ENCODE assay signal across 27 mouse cellular contexts in the genomic region with DNA sequence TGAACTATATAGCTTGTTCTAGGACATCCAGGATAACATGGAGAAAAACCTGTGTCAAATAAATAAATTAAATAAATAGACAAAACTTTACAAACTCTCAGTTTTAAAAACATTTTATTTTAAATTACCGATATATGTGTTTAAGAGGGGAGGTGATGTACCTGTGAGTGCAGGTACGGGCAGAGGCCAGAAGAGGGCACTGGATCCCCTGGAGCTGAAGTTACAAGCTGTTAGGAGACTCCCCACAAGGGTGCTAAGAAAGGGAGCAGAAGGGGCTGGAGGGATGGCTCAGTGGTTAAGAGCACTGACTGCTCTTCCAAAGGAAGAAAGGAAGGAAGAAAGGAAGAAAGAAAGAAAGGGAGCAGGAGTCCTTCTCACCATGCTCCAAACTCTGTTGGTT. TPM values are rescaled to one million over a fixed set of nuclear protein-coding genes. Genes with fewer than 3 reads are reported as not detected.
DNase-seq lines count a peak whose midpoint lies in the region; ATAC-seq and TF ChIP-seq lines count a peak whose summit lies in the region.
"Had no signal": no experiment of that assay in that cellular context is flagged by ENCODE, and none has a peak within 500 bp of the region (broad histone marks: within the 10 kb centered on the region; RNA-seq: fewer than 3 reads in every experiment).

No protein-coding gene starts in this region.

- no peaks in the 10 kb centered on the region; the same call in 1 of the 2 replicates for H3K36me3 ChIP-seq in intestine, postnatal 0 days (ENCODE audit: control insufficient read depth, insufficient read depth)
- H3K36me3 ChIP-seq in intestine, embryonic 16.5 days (ENCODE audit: control insufficient read depth, insufficient read depth, low read length) = peaks cover 6% of the 10 kb centered on the region; the same call in 1 of the 2 replicates
- H3K36me3 ChIP-seq in lung, postnatal 0 days (ENCODE audit: insufficient read depth, low read length) = no peaks in the 10 kb centered on the region
- no peaks in the 10 kb centered on the region for H3K36me3 ChIP-seq in splenic B cell, adult 2 months (ENCODE audit: control insufficient read depth, insufficient read depth, low read length, poor library complexity, severe bottlenecking)
- peaks cover 8% of the 10 kb centered on the region for H3K36me3 ChIP-seq in midbrain, embryonic 11.5 days (ENCODE audit: control insufficient read depth, insufficient read depth, low read length)

- H3K4me2 ChIP-seq in intestine, postnatal 0 days (replicated peaks; ENCODE audit: low read depth) = no peak overlapping the region
- H3K4me2 ChIP-seq in intestine, embryonic 16.5 days (ENCODE audit: low read depth, low read length) = no peak overlapping the region
- H3K4me2 ChIP-seq in lung, postnatal 0 days (replicated peaks; ENCODE audit: low read depth, low read length) = no peak overlapping the region
- no peak overlapping the region for H3K4me2 ChIP-seq in midbrain, embryonic 11.5 days
- H3K4me2 ChIP-seq: lung, embryonic 14.5 days; neural tube, embryonic 13.5 days had no signal

- ATAC-seq in intestine, postnatal 0 days = no peak
- no peak for ATAC-seq in intestine, embryonic 16.5 days
- ATAC-seq in lung, postnatal 0 days = no peak
- no peak for ATAC-seq in midbrain, embryonic 11.5 days (ENCODE audit: low FRiP score)
- ATAC-seq: activated CD4-positive, CD25-positive, alpha-beta regulatory T cell, adult 4 months; inflammation-experienced regulatory T-cells, adult 6 months had no signal

- no peaks in the 10 kb centered on the region for H3K4me1 ChIP-seq in intestine, postnatal 0 days (replicated peaks; ENCODE audit: control insufficient read depth, insufficient read depth, low read length)
- H3K4me1 ChIP-seq in intestine, embryonic 16.5 days (ENCODE audit: control insufficient read depth, insufficient read depth, low read length) = peaks cover 19% of the 10 kb centered on the region
- peaks cover 3% of the 10 kb centered on the region; the same call in 1 of the 2 replicates for H3K4me1 ChIP-seq in lung, postnatal 0 days (ENCODE audit: insufficient read depth, low read depth, low read length)
- H3K4me1 ChIP-seq in midbrain, embryonic 11.5 days (ENCODE audit: control insufficient read depth, insufficient read depth, low read length) = peaks cover 16% of the 10 kb centered on the region

- intact Hi-C loops in left cerebral cortex, postnatal 10 days (cut with DNase I) = loop anchor here (5.0 kb wide), 1 partner anchor 34 kb away; no protein-coding TSS in a partner anchor

- 93% methylated on average over 2 of the region's 2 CpGs for WGBS in intestine, postnatal 0 days
- 95% methylated on average over 2 of the region's 2 CpGs for WGBS in intestine, embryonic 16.5 days
- 94% methylated on average over 2 of the region's 2 CpGs for WGBS in lung, postnatal 0 days
- 94% methylated on average over 2 of the region's 2 CpGs for WGBS in midbrain, embryonic 11.5 days

- no peak for TF ChIP-seq EP300 in lung, postnatal 0 days (IDR thresholded peaks at IDR 0.05)

- DNase-seq in lung, postnatal 0 days (ENCODE audit: low spot score) = no peak
- DNase-seq in lung, postnatal 36 days = no peak
- DNase-seq in ES-CJ7 (ENCODE audit: low read depth, low spot score) = peak; percentile 73
- peak; percentile 39 for DNase-seq in splenic B cell, adult 2 months (ENCODE audit: low read depth, low spot score)
- DNase-seq in midbrain, embryonic 11.5 days (ENCODE audit: low spot score, missing footprints) = no peak
- DNase-seq in left cerebral cortex, postnatal 10 days (ENCODE audit: extremely low spot score in 1 of 2, low spot score in 2 of 2) = no peak
- DNase-seq: adrenal gland, postnatal 14 days; cerebellum, adult 11 months; gastrocnemius, postnatal 14 days; layer of hippocampus, postnatal 36 days; lung, embryonic 14.5 days; right cerebral cortex, adult 18-20 months; thymus, adult 18-20 months had no signal

- no peak overlapping the region for H3K27ac ChIP-seq in intestine, postnatal 0 days (ENCODE audit: low read depth, low read length)
- H3K27ac ChIP-seq in intestine, embryonic 16.5 days (ENCODE audit: low read length) = no peak overlapping the region
- no peak overlapping the region for H3K27ac ChIP-seq in lung, postnatal 0 days (ENCODE audit: low read length)
- H3K27ac ChIP-seq in midbrain, embryonic 11.5 days (ENCODE audit: low read depth, low read length) = no peak overlapping the region
- H3K27ac ChIP-seq: hindbrain, embryonic 10.5 days; macrophage; midbrain, embryonic 10.5 days; neural tube, embryonic 13.5 days had no signal

- H3K27me3 ChIP-seq in intestine, postnatal 0 days (replicated peaks; ENCODE audit: control insufficient read depth, insufficient read depth, low read length) = no peaks in the 10 kb centered on the region
- no peaks in the 10 kb centered on the region for H3K27me3 ChIP-seq in intestine, embryonic 16.5 days (replicated peaks; ENCODE audit: control insufficient read depth, insufficient read depth, low read length)
- H3K27me3 ChIP-seq in lung, postnatal 0 days (replicated peaks; ENCODE audit: insufficient read depth, low read length) = no peaks in the 10 kb centered on the region
- H3K27me3 ChIP-seq in splenic B cell, adult 2 months (ENCODE audit: control insufficient read depth, insufficient read depth, low read length, poor library complexity, severe bottlenecking) = no peaks in the 10 kb centered on the region
- no peaks in the 10 kb centered on the region for H3K27me3 ChIP-seq in midbrain, embryonic 11.5 days (ENCODE audit: control insufficient read depth, insufficient read depth, low read length)
- H3K27me3 ChIP-seq: neural tube, embryonic 13.5 days had no signal

- no peak overlapping the region for H3K9ac ChIP-seq in intestine, postnatal 0 days (ENCODE audit: low read depth, low read length)
- no peak overlapping the region for H3K9ac ChIP-seq in intestine, embryonic 16.5 days (ENCODE audit: low read depth, low read length)
- H3K9ac ChIP-seq in lung, postnatal 0 days (replicated peaks; ENCODE audit: low read depth) = no peak overlapping the region
- no peak overlapping the region for H3K9ac ChIP-seq in midbrain, embryonic 11.5 days (ENCODE audit: low read length)
- H3K9ac ChIP-seq: lung, embryonic 14.5 days; neural tube, embryonic 13.5 days had no signal

- no peaks in the 10 kb centered on the region for H3K9me3 ChIP-seq in intestine, postnatal 0 days (ENCODE audit: control insufficient read depth)
- no peaks in the 10 kb centered on the region for H3K9me3 ChIP-seq in intestine, embryonic 16.5 days (ENCODE audit: control insufficient read depth, low read length)
- no peaks in the 10 kb centered on the region for H3K9me3 ChIP-seq in lung, postnatal 0 days (ENCODE audit: low read length)
- H3K9me3 ChIP-seq in midbrain, embryonic 11.5 days (ENCODE audit: control insufficient read depth, low read length) = no peaks in the 10 kb centered on the region
- H3K9me3 ChIP-seq: neural tube, embryonic 13.5 days had no signal

- H3K4me3 ChIP-seq in intestine, postnatal 0 days (ENCODE audit: low read depth, low read length) = no peak overlapping the region
- no peak overlapping the region for H3K4me3 ChIP-seq in intestine, embryonic 16.5 days (ENCODE audit: low read length)
- H3K4me3 ChIP-seq in lung, postnatal 0 days (ENCODE audit: low read depth, low read length) = no peak overlapping the region
- H3K4me3 ChIP-seq in midbrain, embryonic 11.5 days (ENCODE audit: low read depth, low read length) = no peak overlapping the region
- H3K4me3 ChIP-seq: hindbrain, embryonic 10.5 days; midbrain, embryonic 10.5 days; neural tube, embryonic 13.5 days had no signal

- peak; percentile 46 for TF ChIP-seq CTCF in intestine, postnatal 0 days (IDR thresholded peaks at IDR 0.05; ENCODE audit: low read depth)
- peak; percentile 35 for TF ChIP-seq CTCF in lung, postnatal 0 days (IDR thresholded peaks at IDR 0.05)

RNA-seq across cellular contexts. Expression of gene C2, which starts 6.7 kb away (rescaled TPM):
- polyA plus RNA-seq in intestine, postnatal 0 days (2015; fragmentation: Nextera tagmentation; extraction: Ambion mirVana) = 60.3 and 66.2 TPM in 2 replicates
- polyA plus RNA-seq in intestine, embryonic 16.5 days (2015; fragmentation: Nextera tagmentation; extraction: Ambion mirVana) = 26.5 and 36.0 TPM in 2 replicates
- polyA plus RNA-seq in lung, postnatal 0 days (2015; fragmentation: Nextera tagmentation; extraction: Ambion mirVana) = 11.7 and 13.6 TPM in 2 replicates
- 0.83 and 1.5 TPM in 2 replicates for polyA plus RNA-seq in midbrain, embryonic 11.5 days (2014; fragmentation: Nextera tagmentation; extraction: Ambion mirVana)
- total RNA-seq in left cerebral cortex, postnatal 10 days (2021) = 1 to 10 TPM; 2.1 to 2.9 TPM

RNA-seq across cellular contexts. Expression of gene Ehmt2, which starts 6.9 kb away (rescaled TPM):
- 35.8 and 40.3 TPM in 2 replicates for polyA plus RNA-seq in intestine, postnatal 0 days (2015; fragmentation: Nextera tagmentation; extraction: Ambion mirVana)
- polyA plus RNA-seq in intestine, embryonic 16.5 days (2015; fragmentation: Nextera tagmentation; extraction: Ambion mirVana) = 59.8 and 61.9 TPM in 2 replicates
- 28.7 and 35.6 TPM in 2 replicates for polyA plus RNA-seq in lung, postnatal 0 days (2015; fragmentation: Nextera tagmentation; extraction: Ambion mirVana)
- 56.9 and 60.5 TPM in 2 replicates for polyA plus RNA-seq in midbrain, embryonic 11.5 days (2014; fragmentation: Nextera tagmentation; extraction: Ambion mirVana)
- 100 to 1,000 TPM; 174 to 181 TPM for total RNA-seq in left cerebral cortex, postnatal 10 days (2021)

RNA-seq across cellular contexts. Expression of gene Gm20547, which starts 9.5 kb away (rescaled TPM):
- not detected in 2 replicates for polyA plus RNA-seq in intestine, postnatal 0 days (2015; fragmentation: Nextera tagmentation; extraction: Ambion mirVana)
- polyA plus RNA-seq in intestine, embryonic 16.5 days (2015; fragmentation: Nextera tagmentation; extraction: Ambion mirVana) = not detected in 2 replicates
- polyA plus RNA-seq in lung, postnatal 0 days (2015; fragmentation: Nextera tagmentation; extraction: Ambion mirVana) = not detected in 2 replicates
- 0.05 and 0.15 TPM in 2 replicates for polyA plus RNA-seq in midbrain, embryonic 11.5 days (2014; fragmentation: Nextera tagmentation; extraction: Ambion mirVana)
- not detected for total RNA-seq in left cerebral cortex, postnatal 10 days (2021)
- total RNA-seq: adrenal gland, postnatal 14 days; gastrocnemius, postnatal 14 days; heart, adult 8-10 months; layer of hippocampus, postnatal 36 days; left cerebral cortex, postnatal 25 days had no signal
- polyA plus RNA-seq: activated CD4-positive, CD25-positive, alpha-beta regulatory T cell, adult 4 months; forebrain, embryonic 11.5 days; heart, embryonic 16.5 days; hindbrain, embryonic 10.5 days; kidney, embryonic 14.5 days; limb, embryonic 14.5 days; lung, embryonic 14.5 days; macrophage; neural tube, embryonic 13.5 days had no signal

RNA-seq across cellular contexts. Expression of gene Zbtb12, which starts 12.1 kb away (rescaled TPM):
- 0.74 and 1.1 TPM in 2 replicates for polyA plus RNA-seq in intestine, postnatal 0 days (2015; fragmentation: Nextera tagmentation; extraction: Ambion mirVana)
- 1.5 and 1.7 TPM in 2 replicates for polyA plus RNA-seq in intestine, embryonic 16.5 days (2015; fragmentation: Nextera tagmentation; extraction: Ambion mirVana)
- 0.89 and 0.99 TPM in 2 replicates for polyA plus RNA-seq in lung, postnatal 0 days (2015; fragmentation: Nextera tagmentation; extraction: Ambion mirVana)
- 2.5 and 2.9 TPM in 2 replicates for polyA plus RNA-seq in midbrain, embryonic 11.5 days (2014; fragmentation: Nextera tagmentation; extraction: Ambion mirVana)
- total RNA-seq in left cerebral cortex, postnatal 10 days (2021) = 1 to 10 TPM; 6.3 to 6.8 TPM
- polyA plus RNA-seq: activated CD4-positive, CD25-positive, alpha-beta regulatory T cell, adult 4 months; inflammation-experienced regulatory T-cells, adult 6 months had no signal

RNA-seq across cellular contexts. Expression of gene Slc44a4, which starts 22.9 kb away (rescaled TPM):
- 119 and 128 TPM in 2 replicates for polyA plus RNA-seq in intestine, postnatal 0 days (2015; fragmentation: Nextera tagmentation; extraction: Ambion mirVana)
- 108 and 134 TPM in 2 replicates for polyA plus RNA-seq in intestine, embryonic 16.5 days (2015; fragmentation: Nextera tagmentation; extraction: Ambion mirVana)
- polyA plus RNA-seq in lung, postnatal 0 days (2015; fragmentation: Nextera tagmentation; extraction: Ambion mirVana) = 7.0 and 7.3 TPM in 2 replicates
- polyA plus RNA-seq in midbrain, embryonic 11.5 days (2014; fragmentation: Nextera tagmentation; extraction: Ambion mirVana) = not detected in 2 replicates
- under 1 TPM; 0.14 to 0.30 TPM for total RNA-seq in left cerebral cortex, postnatal 10 days (2021)
- total RNA-seq: heart, adult 8-10 months had no signal
- polyA plus RNA-seq: activated CD4-positive, CD25-positive, alpha-beta regulatory T cell, adult 4 months; forebrain, embryonic 11.5 days; hindbrain, embryonic 10.5 days; inflammation-experienced regulatory T-cells, adult 6 months; macrophage; midbrain, embryonic 10.5 days; neural tube, embryonic 13.5 days had no signal

Comparison
In these comparisons a context has a peak if more than half of its experiments do, and no peak if none do; other contexts are left out.
1. DNase-seq: peak in ES-CJ7 (single experiment) and splenic B cell, adult 2 months (single experiment); none in lung, postnatal 0 days (single experiment), lung, postnatal 36 days (single experiment), midbrain, embryonic 11.5 days (single experiment) and left cerebral cortex, postnatal 10 days (0 of 2).